Mouse (Mus musculus) ES-E14 (cell line): ENCODE data around the gene Lrrc3b. TPM values are rescaled to one million over a fixed set of nuclear protein-coding genes. Genes with fewer than 3 reads are reported as not detected.

Experiments
- DNase-seq: peaks from one replicate; pipeline ENCODE4 v3.0.0-alpha.2; 2013; ENCODE audit warnings: low read depth, low spot score
- H3K27ac ChIP-seq: 2 replicates; pipeline ENCODE4 v1.5.1; 2012; ENCODE audit warnings: low read depth, mild to moderate bottlenecking, low read length, moderate library complexity, mixed read lengths; ENCODE audit not compliant: poor library complexity, insufficient read depth, severe bottlenecking
- H3K36me3 ChIP-seq: 2 replicates; pipeline ENCODE4 v1.6.1; 2012; ENCODE audit warnings: mild to moderate bottlenecking, low read length, moderate library complexity, mixed read lengths; ENCODE audit not compliant: control insufficient read depth, poor library complexity, insufficient read depth, severe bottlenecking
- H3K4me1 ChIP-seq, 2 experiments: fragments of 150-350 bp in 1 of 2; sonication (generic) in 1 of 2; 2 replicates each; pipeline ENCODE4 v1.6.1; 2012; ENCODE audit warnings: low read length in 2 of 2, mild to moderate bottlenecking in 1 of 2, mixed read lengths in 1 of 2; ENCODE audit not compliant: control insufficient read depth in 2 of 2, insufficient read depth in 2 of 2, poor library complexity in 1 of 2
- H3K4me3 ChIP-seq, 2 experiments: fragments of 150-350 bp in 1 of 2; sonication (generic) in 1 of 2; 2 replicates each; pipeline ENCODE4 v1.5.1; 2012; ENCODE audit warnings: low read length in 2 of 2, low read depth in 1 of 2, mild to moderate bottlenecking in 1 of 2, mixed read lengths in 1 of 2; ENCODE audit not compliant: insufficient read depth in 1 of 2, poor library complexity in 1 of 2, severe bottlenecking in 1 of 2
- H3K9ac ChIP-seq: 2 replicates; pipeline ENCODE4 v1.6.1; 2012; ENCODE audit warnings: low read depth, mild to moderate bottlenecking, low read length, mixed read lengths; ENCODE audit not compliant: poor library complexity, insufficient read depth, severe bottlenecking
- H3K9me3 ChIP-seq: fragments of 150-350 bp; sonication (generic); 2 replicates; pipeline ENCODE4 v1.6.1; 2012; ENCODE audit warnings: low read depth, mild to moderate bottlenecking, low read length; ENCODE audit not compliant: control insufficient read depth, insufficient read depth
- CHD2 ChIP-seq: IDR thresholded peaks from 2 replicates; pipeline ENCODE4 v1.6.1; 2014; ENCODE audit warnings: mild to moderate bottlenecking, low read depth, low read length, inconsistent platforms
- HCFC1 ChIP-seq: IDR thresholded peaks from 2 replicates; pipeline ENCODE4 v1.6.1; 2012; ENCODE audit warnings: low read length, inconsistent platforms, borderline replicate concordance; ENCODE audit not compliant: insufficient read depth
- MAFK ChIP-seq: IDR thresholded peaks from 2 replicates; pipeline ENCODE4 v1.6.1; 2014; ENCODE audit warnings: mild to moderate bottlenecking, low read depth, low read length, inconsistent platforms; ENCODE audit not compliant: insufficient read depth
- ZC3H11A ChIP-seq: IDR thresholded peaks from 2 replicates; pipeline ENCODE4 v1.6.1; 2012; ENCODE audit warnings: low read depth, mild to moderate bottlenecking, inconsistent platforms, low read length, borderline replicate concordance
- ZNF384 ChIP-seq: IDR thresholded peaks from 2 replicates; pipeline ENCODE4 v1.6.1; 2012; ENCODE audit warnings: low read depth, low read length, inconsistent platforms
- in situ Hi-C, 2 experiments: fragments of 600-800 bp; cut with MboI; formaldehyde crosslinking; loops; one replicate each; pipeline ENCODE4 v1.15.1; 2025; ENCODE audit warnings: low sequenced_read_pairs in 2 of 2, inconsistent platforms in 1 of 2; ENCODE audit not compliant: unreplicated experiment in 2 of 2
- total RNA-seq: library from RNA; depleted of rRNA; stranded (reverse); fragments of 300-350 nt; gene quantifications from 2 replicates; pipeline ENCODE4 v1.2.3, GENCODE M21; 2012

The Lrrc3b gene
- total RNA-seq, 1 experiment = 0.80 TPM

DNA sequence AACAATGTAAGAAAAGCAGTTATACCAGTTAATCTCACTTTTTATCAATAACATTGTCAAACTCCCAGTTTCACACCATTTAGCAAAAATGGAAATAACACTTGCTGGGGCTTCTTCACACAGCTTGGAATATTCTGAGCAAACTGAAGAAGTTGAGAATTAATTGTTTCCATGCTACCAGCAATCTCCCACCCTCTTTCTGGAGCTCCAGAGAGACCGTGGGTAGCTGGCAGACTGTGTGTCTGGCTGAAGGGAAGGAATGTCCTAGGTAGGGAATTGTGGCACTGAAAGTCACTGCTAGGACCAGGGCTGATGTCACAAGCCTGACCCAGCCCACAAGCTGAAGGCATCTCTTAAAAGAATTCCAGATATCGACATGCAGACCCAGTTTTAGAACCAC is 53.3 kb downstream of the Lrrc3b start:
- in situ Hi-C loops = no loop called here
- Histone ChIP-seq H3K4me3 (no peak overlapping the region), H3K27ac (no peak overlapping the region), H3K9me3 (no peaks in the 10 kb centered on the region), H3K36me3 (no peaks in the 10 kb centered on the region), H3K9ac (no peak overlapping the region), H3K4me1 (no peaks in the 10 kb centered on the region)
- DNase-seq = no peak
- TF ChIP-seq MAFK = no peak
- no peak for TF ChIP-seq ZNF384
- no peak for TF ChIP-seq ZC3H11A
- TF ChIP-seq CHD2 = no peak
- no peak for TF ChIP-seq HCFC1

DNA sequence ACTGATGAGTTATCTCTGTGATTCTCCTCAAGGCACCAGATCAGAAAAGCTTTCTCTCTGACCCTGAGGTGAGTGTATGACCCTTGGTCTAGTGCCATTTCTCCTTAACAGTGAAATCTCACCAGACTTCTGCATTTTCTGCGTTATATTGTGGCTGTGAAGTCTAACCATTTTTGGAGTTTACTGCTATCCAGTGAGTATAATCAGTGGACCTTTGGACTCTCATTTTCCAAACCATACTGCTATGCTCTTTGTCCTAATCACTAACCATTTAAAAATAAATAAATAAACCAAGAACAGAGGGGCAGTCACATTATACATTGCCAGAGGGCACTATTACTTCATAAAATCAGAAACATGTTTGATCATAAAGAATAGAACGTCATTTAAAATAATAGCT is 53.8 kb downstream of the Lrrc3b start:
- DNase-seq = no peak
- no peak overlapping the region for H3K27ac ChIP-seq
- in situ Hi-C loops = no loop called here
- no peaks in the 10 kb centered on the region for H3K4me1 ChIP-seq
- TF ChIP-seq MAFK (no peak), CHD2 (no peak), ZNF384 (no peak), ZC3H11A (no peak), HCFC1 (no peak)
- no peak overlapping the region for H3K4me3 ChIP-seq
- no peaks in the 10 kb centered on the region for H3K36me3 ChIP-seq
- H3K9ac ChIP-seq = no peak overlapping the region
- H3K9me3 ChIP-seq = no peaks in the 10 kb centered on the region

DNA sequence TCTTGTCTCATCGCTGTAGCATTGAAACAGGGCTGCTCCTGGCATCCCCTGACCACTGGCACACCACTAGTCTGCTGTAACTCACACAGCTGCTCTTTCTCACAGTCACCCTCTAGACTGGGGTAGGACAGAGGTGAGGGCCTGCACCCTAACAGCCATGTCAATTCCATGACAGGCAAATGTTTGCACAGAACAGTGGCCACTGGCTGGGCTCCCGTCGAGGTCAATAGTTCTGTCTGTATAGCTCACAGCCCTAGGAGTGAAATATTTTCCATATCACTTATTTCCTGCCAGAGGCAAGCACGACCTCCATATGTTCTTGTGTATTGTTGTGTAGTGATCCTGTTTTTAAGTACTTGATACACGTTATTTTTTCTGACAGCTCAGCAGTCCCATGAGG is 54.3 kb downstream of the Lrrc3b start:
- Histone ChIP-seq H3K27ac (no peak overlapping the region), H3K4me1 (no peaks in the 10 kb centered on the region), H3K9ac (no peak overlapping the region), H3K36me3 (no peaks in the 10 kb centered on the region), H3K4me3 (no peak overlapping the region), H3K9me3 (no peaks in the 10 kb centered on the region)
- no peak for DNase-seq
- in situ Hi-C loops = no loop called here
- no peak for TF ChIP-seq HCFC1
- TF ChIP-seq ZNF384 = no peak
- no peak for TF ChIP-seq MAFK
- TF ChIP-seq ZC3H11A = no peak
- TF ChIP-seq CHD2 = no peak

DNA sequence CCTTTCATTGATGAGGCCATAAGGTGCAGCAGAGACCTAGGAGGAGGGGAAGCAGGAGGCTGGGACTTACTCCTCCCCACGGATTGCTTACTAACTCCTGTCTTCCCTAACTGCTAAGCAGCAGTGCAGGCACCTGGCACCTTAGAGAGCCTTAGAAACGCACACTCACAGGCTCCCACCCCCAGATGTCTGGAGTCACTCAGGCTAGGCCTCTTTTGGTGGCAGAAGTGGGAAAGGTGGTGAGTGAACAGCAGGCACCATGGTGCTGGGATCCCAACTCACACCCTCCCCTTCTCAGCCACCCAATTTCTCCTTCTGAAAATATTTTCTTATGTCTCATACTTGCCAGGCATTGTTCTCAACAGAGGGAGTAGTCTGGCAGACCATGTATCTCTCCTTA is 55.7 kb downstream of the Lrrc3b start:
- TF ChIP-seq ZC3H11A (no peak), ZNF384 (no peak), HCFC1 (no peak), CHD2 (no peak), MAFK (no peak)
- in situ Hi-C loops = no loop called here
- Histone ChIP-seq H3K9me3 (no peaks in the 10 kb centered on the region), H3K27ac (no peak overlapping the region), H3K36me3 (no peaks in the 10 kb centered on the region), H3K4me1 (no peaks in the 10 kb centered on the region), H3K4me3 (no peak overlapping the region), H3K9ac (no peak overlapping the region)
- no peak for DNase-seq

DNA sequence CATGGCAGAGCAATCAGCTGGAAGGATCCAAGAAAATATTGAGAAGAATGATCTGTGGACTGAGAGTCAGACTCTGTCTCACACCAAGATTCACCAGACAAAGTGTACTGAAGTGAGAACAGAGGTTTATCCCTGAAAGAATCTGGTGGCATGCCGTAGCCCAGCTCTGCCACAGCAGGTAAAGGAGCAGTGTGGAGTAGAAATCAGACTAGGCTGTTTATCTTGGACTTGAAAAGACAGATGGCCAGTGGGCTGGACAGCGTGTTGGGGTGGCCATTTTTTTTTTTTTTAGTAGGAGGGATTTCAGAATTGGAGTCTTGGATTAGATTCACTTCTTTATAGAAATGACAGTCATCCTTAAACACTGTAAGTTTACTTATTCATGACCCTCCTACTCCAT is 61.4 kb downstream of the Lrrc3b start:
- no peak overlapping the region for H3K4me3 ChIP-seq
- no peak overlapping the region for H3K9ac ChIP-seq
- no peak for TF ChIP-seq MAFK
- TF ChIP-seq ZNF384 = no peak
- TF ChIP-seq ZC3H11A = no peak
- no peak for TF ChIP-seq HCFC1
- no peak for TF ChIP-seq CHD2
- H3K4me1 ChIP-seq = no peaks in the 10 kb centered on the region
- no peak overlapping the region for H3K27ac ChIP-seq
- DNase-seq = no peak
- no peaks in the 10 kb centered on the region for H3K36me3 ChIP-seq
- H3K9me3 ChIP-seq = no peaks in the 10 kb centered on the region
- in situ Hi-C loops = no loop called here
